Mouse (Mus musculus) cerebellum, postnatal 25 days (tissue): ENCODE results near the gene Pnmal1.
"Not testable (repeated sequence)": the region's sequence is repeated elsewhere in the genome, so short reads cannot be mapped to it uniquely, and the experiment has no call there.

Experiments
- DNase-seq, 2 experiments: peaks; one replicate each; pipeline ENCODE4 v3.0.0; 2021; ENCODE audit warnings: mixed read lengths in 2 of 2

Pnmal1 gene

GRCm38 (mm10) chr7:16953776-16954175 is 5.7 kb upstream of the Pnmal1 start:
- DNase-seq = not testable (repeated sequence)

- DNase-seq = no peak
Measured at GRCm38 (mm10) chr7:16955712-16956111, 3.8 kb upstream of the Pnmal1 start.

DNA sequence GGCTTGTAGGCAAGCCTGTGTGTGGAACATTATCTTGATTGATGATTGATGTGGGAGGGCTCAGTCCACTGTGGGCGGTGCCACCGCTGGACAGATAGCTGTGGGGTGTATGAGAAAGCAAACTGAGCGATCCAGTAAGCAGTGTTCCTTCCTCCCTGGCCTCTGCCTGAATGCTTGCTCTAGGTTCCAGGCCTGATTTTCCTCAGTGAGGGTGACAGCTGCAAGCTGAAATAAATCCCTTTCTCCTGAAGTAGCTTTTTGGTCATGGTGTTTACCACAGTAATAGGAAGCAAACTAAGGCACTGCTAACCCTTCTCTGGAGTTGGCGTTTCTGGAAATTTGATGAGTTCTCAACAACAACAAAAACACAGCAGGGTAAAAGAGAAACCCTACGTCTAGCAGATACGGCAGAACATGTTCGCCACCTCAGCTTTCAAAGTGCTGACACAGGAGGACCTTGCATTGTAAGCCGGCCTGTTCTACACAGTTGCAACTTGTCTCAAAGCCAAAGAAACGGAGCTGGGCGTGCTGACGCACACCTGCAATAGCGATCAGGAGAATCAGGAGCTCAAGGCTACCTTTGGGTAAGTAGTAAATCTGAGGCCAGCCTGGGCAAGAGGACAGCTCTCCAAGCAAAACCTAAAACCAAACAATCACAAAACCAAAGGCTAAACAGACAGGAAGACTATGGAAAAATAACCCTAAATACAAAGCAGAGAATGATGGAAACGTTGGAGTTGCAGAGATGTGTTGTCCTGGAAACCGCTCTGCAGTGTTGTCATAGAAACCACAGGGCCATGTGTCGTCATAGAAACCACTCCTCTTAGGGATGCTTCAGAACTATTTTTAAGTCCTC is 2.8 kb upstream of the Pnmal1 start:
- DNase-seq = no peak

GRCm38 (mm10) chr7:16961678-16962077 is 2.2 kb downstream of the Pnmal1 start:
- DNase-seq = no peak

DNA sequence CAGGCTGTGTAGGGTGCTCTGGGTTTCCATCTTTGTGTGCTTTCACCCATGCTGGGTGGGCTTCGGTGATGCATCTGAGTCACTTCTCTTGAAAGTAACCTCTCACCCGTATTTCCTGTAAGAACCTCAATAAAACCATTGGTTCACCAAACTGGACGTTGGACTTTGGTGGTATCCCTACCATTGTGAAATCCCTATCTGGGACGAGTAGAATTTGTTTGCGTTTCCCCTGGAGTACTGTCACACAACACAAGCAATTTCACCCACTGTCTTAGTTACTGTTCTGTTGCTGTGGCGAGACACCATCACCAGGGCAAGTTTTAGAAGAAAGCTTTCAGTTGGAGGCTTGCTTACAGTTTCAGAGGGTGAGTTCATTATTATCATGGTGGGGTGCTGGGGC is 8.9 kb downstream of the Pnmal1 start:
- no peak for DNase-seq

- no peak for DNase-seq
Measured at GRCm38 (mm10) chr7:16971160-16971559, 11.7 kb downstream of the Pnmal1 start.

GRCm38 (mm10) chr7:16974018-16974417 is 14.5 kb downstream of the Pnmal1 start:
- peak in 1 of 2 experiments; percentile 36 for DNase-seq

GRCm38 (mm10) chr7:16976298-16976697 is 16.8 kb downstream of the Pnmal1 start:
- no peak for DNase-seq

GRCm38 (mm10) chr7:16978173-16978572 is 18.7 kb downstream of the Pnmal1 start:
- no peak for DNase-seq

DNA sequence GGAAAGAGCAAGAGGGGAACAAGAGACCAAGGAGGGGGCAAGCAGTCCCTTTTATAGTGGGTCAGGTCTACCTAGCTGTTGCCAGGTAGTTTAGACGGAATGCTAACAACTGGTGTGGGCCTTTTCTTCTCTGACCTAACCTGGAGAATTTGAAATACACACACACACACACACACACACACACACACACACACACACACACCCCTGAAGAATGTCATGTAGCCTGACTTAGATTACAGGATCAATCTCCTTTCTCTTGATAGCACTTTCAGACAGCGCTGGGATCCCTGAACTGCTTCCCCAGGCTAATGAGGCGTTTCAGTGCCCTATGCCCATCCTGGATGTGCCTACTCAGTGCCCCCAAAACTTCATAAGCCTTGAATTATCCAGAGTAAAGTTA is 19.1 kb downstream of the Pnmal1 start:
- DNase-seq = no peak

GRCm38 (mm10) chr7:16980348-16980747 is 20.9 kb downstream of the Pnmal1 start:
- DNase-seq = peak; percentile 39 to 49

- peak; percentile 83 to 91 for DNase-seq
Measured at GRCm38 (mm10) chr7:16982859-16983568, 23.5 kb downstream of the Pnmal1 start, which contains the start of gene Gm42372. Gene Gm42372 (plus strand): TSS chr7:16983086.

DNA sequence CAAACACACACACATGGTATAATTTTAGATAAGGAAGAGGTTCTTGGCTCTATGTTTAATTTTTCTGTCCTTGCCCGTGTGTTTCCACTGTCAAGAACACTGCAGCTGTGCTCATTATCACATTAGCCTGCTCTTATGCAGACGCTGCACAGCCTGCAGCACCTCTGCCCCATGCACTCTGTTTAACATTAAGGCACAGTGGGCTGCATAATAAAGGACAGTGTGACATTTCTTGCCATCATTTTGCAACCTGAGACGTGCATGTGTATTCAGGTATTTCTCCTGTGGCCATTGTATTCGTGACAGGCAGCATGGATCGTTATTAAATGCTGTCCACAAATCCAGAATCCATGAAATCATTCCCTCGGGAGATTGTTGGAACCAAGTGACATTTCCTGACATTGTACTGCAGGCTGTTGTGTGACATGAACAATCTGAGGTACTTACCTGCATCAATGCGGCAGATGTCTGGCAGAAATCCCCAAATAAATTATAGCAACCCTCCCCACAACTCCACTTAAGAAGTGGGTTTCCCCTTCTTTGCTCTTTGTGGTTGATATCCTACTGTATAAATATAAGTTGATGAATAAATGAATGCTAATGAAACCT is 28.2 kb downstream of the Pnmal1 start:
- no peak for DNase-seq

- no peak for DNase-seq
Measured at GRCm38 (mm10) chr7:16988405-16988804, 28.9 kb downstream of the Pnmal1 start.

DNA sequence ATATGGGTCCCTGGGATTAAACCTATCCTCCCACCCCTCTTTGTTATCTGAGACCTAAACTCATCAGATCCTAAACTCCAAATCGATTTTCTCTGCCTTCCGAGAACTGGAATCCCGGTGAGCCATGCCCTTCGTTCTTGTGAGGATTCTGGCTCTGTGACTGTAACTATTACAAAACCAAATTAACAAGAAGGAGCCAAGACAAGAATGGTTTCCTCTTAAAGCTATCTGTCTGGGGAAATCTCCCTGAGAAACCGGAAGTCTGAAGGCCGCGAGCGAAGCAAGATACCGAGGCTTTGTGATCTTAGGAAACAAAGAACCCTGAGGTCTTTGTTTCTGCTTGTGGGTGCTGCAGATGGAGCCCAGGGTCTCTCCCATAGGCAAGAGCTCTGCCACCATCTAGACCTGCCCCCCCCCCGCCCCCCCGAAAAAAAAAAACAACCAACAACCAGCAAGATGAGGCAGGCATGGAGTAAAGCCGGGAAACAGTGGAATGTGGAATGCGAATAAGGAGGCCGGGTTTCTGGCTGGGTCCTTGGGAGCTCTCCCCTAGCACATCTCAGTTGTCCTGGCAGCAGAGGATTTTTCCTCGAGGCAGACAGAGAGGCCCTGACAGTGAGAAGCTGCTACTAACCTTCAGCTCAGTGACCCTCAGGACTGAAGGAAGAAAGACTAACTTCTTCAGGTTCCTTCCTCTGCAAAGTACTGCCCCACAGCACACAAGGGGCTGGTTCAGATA is 30.7 kb downstream of the Pnmal1 start:
- no peak for DNase-seq

DNA sequence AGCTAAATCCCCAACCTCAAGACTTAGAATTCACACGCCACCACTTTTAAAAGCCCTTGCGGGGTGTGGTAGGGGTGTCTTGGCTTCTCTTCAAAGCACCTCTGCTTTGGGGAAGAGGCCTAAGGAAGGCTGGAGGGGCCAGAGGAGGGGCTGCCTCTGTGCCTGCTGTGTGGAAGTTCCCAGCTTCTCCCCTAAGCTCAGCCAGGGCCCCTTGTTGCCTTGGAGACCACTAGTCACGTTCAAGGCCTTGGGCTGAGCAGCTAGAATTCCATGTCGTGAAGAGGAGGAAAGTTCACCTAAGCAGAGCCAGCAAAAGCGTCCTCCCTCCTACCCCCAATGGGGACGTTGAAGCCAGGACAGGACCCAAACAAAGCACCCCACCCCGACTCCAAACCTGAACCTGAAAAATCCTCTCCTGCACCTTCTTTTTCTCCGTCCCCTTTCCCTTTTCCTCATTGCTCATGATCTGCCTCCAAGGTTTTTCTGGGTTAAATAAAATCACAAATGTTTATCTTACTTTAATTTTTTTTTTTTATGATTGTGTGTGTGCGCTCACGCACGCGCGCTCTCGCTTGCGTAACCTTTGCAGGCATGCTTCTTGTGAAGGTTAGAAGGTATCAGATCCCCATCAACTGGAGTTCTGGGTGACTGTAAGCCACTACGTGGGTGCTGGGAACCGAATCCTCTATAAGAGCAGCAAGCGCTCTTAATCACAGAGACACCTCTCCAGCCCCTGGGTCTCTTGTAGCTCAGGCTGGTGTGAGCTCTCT is 32.4 kb downstream of the Pnmal1 start:
- DNase-seq = no peak

- no peak for DNase-seq
Measured at GRCm38 (mm10) chr7:16992451-16992807, 33.0 kb downstream of the Pnmal1 start, which contains the start of gene Ccdc8. Gene Ccdc8 (plus strand): TSS chr7:16992708.

DNA sequence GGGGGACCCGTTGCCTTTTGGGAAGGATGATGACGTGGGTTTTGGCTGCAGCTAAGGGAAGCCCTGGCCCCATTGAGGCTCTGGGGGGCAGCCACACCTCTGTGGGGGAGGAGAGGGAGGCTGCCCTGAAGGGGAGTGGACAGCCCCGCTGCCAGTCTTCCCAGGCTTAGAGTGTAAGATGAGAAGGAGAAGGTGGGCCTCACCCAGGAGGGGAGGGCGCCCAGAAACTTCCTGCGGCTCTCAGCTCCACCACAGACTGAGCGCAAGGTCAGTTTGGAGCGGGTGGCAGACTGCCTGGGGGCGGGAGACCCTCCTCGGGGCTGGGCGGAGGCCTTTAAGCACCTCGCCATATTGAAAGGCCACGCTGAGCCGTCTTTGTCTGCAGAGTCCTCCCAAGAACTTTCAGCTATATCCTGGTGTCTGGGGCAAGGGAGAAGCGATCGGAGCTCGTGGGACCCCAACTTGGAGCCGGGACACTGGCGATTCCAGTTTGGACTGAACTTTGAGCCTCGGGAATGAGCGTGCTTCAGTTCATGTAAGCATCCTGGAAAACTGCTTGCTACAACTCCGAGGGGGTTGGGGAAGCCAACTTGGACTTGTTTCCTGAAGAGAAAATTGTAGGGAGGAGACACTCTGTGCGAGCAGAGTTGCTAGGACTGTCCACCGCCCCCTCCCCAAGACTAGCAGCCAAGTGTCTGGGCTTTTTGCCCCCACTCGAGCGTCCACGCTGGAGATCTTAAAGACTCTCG is 34.3 kb downstream of the Pnmal1 start:
- no peak for DNase-seq

DNA sequence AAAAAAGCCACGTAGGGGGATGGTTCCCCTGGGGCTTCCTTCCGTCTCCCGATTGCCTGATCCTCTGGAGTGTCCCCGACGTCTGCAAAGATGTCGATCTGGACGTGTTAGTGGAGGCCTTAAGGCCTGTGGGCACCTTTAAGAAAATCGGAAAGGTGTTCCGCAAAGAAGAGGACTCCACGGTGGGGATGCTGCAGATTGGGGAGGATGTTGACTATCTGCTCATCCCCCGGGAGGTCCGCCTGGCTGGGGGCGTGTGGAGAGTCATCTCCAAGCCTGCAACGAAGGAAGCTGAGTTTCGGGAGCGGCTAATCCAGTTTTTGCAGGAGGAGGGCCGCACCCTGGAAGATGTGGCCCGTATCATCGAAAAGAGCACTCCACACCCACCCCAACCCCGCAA is 34.9 kb downstream of the Pnmal1 start:
- DNase-seq = no peak

DNA sequence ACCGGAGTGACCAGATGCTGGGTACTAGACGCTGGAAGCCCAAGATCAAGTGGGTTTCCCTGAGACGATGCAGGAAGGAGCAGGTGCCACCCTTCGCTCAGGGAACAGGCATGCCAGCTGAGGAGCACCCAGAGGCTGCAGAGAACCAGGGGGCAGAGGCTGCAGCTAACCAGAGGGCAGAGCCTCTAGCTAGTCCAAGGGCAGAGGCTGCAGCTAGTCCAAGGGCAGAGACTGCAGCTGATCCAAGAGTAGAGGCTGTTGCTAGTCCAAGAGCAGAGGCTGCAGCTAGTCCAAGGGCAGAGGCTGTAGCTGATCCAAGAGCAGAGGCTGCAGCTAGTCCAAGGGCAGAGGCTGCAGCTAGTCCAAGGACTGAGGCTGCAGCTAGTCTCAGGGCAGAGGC is 35.9 kb downstream of the Pnmal1 start:
- DNase-seq = peak in 1 of 2 experiments; percentile 25

DNA sequence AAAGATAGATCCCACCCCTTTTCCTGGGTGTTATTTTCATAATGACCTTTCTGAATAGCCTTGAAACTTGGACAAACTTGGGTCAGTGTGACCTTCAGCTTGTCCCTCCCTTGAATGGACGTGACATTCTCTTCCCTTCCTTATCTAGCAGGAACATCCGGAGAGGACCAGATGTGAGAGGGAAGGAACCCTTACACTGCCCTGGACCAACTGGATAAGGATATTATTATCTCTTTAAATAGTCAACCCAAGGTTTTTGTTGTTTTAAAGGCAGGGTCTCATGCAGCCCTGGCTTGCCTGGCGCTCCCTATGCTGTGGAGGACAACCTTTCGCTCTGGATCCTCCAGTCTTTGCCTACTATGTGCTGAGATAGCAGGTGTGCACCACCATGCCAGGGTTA is 39.8 kb downstream of the Pnmal1 start:
- no peak for DNase-seq
